Mouse (Mus musculus) brain, embryonic 18.5 days (tissue): ENCODE results near the gene Fam136a.
"Not testable (repeated sequence)": the region's sequence is repeated elsewhere in the genome, so short reads cannot be mapped to it uniquely, and the experiment has no call there.

Source experiments
- DNase-seq: peaks from one replicate; pipeline ENCODE4 v3.0.0-alpha.2; 2012; ENCODE audit warnings: low read depth, low spot score

Gene Fam136a

GRCm38 (mm10) chr6:86366853-86367249 is 1.4 kb downstream of the Fam136a start:
- DNase-seq, result no peak

DNA sequence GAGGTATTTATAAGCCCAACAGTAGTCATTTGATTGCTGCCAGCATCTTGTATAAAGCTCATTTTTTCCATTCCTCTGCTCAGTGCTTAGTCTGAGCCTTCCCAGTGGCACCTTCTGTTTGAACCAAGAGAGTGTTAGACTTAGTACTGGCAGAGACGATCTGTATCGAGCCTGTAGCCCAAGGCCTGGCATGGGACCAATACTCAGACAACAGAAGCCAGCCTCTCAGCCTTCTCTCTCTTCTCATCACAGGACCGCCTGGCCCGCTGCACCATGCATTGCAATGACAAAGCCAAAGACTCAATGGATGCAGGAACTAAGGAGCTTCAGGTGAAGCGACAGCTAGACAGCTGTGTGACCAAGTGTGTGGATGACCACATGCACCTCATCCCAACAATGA is 3.0 kb downstream of the Fam136a start:
- DNase-seq, result no peak

GRCm38 (mm10) chr6:86370093-86370713 is 4.8 kb downstream of the Fam136a start:
- no peak for DNase-seq

DNA sequence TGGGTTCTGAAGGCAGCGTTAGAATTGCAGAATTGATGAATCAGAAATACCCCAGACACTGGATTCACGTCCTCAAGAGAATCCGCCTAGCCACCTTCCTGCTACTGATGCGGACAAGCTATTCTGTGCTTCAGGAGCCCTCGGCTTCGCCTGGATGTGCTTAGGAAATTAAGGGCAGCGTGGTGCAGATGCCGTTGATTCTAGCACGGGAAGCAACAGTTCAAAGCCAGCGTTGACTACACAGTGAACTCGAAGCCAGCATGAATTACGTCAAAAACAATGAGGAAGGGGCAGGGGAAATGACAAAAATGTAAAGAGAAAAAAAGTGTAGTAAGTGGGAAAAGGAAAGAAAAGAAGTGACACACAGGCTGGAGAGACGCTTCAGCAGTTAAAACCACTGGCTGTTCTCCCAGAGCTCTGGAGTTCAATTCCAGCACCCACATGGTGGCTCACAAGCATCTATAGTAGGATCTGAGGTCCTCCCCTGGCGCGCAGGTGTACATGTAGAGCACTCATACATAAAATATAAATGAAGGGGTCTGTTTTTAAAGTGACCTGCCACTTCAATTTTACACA is 5.4 kb downstream of the Fam136a start, which contains the start of gene Snrpg:
Snrpg (plus strand) TSS at position 541 of the 576 bp plus-strand sequence.
- no peak for DNase-seq

DNA sequence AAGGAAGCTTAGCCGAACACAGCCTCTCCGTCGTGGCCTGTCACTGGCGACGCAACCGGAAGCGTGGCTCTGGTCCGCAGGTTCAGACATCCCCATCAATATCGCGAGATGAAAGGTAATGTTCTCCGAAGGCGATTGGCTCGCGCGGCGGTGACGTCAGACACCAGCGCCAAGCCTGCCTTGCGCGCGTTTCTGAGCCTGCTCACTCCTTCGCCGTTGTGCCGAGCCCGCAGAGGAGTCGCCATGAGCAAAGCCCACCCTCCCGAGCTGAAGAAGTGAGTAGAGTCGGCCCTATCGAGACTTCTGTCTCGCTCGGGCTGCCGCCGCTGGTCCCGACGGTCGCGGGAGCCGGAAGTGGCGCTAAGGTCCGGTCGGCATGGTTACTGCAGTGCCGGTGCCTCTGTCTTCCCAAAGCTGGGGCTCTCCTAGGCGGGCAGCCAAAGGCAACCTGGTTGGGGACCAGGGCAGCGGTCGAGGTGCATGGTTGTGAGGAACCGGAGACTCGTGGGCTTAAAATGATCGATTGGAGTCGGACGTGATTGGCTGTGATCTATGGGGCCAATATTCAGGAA is 6.0 kb downstream of the Fam136a start:
- DNase-seq, result peak; percentile 93

GRCm38 (mm10) chr6:86371950-86372516 is 6.6 kb downstream of the Fam136a start:
- DNase-seq, result no peak

GRCm38 (mm10) chr6:86373556-86373955 is 8.1 kb downstream of the Fam136a start:
- no peak for DNase-seq

GRCm38 (mm10) chr6:86378341-86378740 is 12.9 kb downstream of the Fam136a start:
- no peak for DNase-seq

GRCm38 (mm10) chr6:86380112-86380511 is 14.7 kb downstream of the Fam136a start:
- DNase-seq, result not testable (repeated sequence)

DNA sequence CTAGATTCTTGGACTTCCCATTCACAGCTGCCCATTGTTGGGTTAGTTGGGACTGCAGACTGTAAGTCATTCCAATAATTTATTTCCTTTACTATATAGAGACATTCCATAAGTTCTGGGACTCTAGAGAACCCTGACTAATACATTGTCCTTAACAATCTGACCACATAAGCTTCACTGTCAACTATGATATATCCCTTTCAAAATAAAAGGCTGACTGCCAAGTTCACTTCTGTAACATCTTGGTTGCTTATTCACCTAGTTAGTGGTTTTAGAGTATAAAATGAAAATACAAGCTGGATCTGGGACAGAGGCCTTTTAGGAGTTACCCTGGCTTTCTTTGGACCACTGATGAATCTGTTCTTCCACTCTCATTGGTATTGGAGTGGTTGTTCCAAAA is 17.1 kb downstream of the Fam136a start:
- no peak for DNase-seq

- DNase-seq, result no peak
Measured at GRCm38 (mm10) chr6:86383370-86383769, 17.9 kb downstream of the Fam136a start.

GRCm38 (mm10) chr6:86384692-86385091 is 19.2 kb downstream of the Fam136a start:
- DNase-seq, result no peak

DNA sequence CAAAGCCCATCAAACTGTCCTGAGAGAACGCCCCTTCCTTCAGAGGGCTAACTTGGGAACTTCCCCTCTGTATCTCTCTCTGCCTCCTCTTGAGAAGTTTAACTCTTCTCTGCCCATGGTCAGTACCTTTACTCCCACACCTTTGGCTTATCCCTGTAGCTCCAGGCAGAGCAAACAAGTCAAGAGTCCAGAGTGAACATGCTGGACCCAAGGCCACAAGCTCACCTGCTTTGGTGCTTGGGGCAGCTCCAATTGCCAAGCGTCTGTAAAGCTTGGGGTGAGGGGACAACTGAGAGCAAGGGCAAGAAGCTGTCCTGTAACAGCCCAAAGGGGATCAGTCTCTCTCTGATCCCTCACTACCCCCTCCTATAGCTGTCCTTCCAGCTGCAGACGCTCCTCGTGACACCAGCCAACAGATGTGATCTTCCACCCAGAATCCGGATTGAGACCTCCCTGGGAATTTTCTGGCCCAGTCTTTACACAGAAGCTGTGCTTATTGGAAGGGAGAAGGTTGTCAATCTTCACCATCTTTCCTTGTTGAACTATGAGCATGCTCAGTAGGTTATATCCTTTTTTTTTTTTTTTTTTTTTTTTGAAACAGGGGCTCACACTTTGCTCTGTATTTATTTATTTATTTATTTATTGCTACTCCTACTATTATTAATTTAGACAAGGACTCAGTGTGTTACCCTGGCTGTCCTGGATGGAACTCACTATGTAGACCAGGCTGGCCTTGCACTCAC is 20.1 kb downstream of the Fam136a start:
- no peak for DNase-seq

DNA sequence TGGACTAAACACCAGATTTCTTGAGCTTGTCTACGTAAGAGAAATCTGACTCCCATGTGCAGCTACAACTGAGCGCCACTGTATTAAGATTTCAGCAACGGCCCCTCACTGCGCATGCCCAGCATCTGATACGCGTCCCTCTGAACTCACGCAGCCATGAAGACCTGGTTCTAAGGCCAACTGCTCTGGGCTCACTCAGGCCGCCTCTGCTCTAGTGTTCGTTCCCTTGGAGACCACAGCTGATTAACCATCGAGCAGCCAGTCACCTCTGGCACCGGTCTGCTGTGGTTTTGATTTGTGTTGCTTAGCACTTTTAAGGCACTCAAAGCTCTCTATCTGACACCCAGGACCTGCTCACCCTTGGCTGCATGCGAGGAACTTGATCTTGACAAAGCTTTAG is 21.9 kb downstream of the Fam136a start:
- DNase-seq, result no peak

- DNase-seq, result no peak
Measured at GRCm38 (mm10) chr6:86388461-86388860, 23.0 kb downstream of the Fam136a start.

GRCm38 (mm10) chr6:86391326-86391725 is 25.9 kb downstream of the Fam136a start:
- DNase-seq, result no peak

- no peak for DNase-seq
Measured at GRCm38 (mm10) chr6:86393187-86393586, 27.7 kb downstream of the Fam136a start.

DNA sequence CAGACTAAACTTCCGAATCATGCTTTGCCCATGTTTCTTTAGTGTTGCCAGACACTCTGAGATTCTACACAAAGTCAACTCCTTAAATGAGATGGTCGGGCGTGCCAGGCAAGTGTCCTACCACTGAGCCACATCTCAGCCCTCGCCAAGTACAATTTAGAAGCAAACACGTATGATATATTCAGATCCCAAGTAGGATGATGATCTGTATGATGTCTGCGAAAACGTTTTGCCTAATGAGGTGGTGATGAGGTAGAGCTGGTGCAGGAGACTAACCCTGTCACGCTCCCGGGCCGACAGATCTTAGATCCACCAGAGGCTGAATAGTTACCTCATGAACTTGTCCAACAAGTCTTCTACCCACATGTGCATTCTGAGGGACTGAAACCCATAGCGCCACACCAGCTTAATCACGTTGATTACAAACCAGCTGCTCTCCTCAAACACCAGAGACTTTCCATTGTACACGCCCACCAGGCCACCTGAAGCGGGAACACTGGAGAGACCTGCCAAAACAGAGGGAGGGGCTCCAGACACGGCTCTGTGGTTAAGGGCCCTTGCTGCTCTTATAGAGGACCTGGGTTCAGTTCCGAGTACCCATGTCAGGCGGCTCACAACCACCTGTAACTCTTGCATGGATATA is 28.8 kb downstream of the Fam136a start:
- no peak for DNase-seq

DNA sequence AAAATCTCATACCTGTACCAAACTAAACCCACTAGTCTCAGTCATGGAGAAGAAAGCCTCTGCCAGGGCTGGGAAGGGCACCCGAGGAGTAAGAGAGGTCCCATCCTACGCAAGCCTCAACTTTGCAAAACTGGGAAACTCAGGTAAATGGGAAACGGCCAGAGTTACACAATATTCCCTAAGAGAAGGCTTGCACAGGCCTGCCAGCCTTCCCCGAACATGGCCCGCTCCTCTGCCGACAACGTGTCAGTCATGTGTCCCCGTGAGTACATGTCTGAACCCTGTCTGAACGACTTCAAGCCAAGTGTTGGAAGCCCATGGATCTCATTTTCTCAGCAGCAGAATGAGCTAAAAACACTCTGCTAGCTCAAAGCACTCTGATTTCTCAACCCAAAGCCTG is 29.6 kb downstream of the Fam136a start:
- no peak for DNase-seq

GRCm38 (mm10) chr6:86395969-86396368 is 30.5 kb downstream of the Fam136a start:
- DNase-seq, result no peak

GRCm38 (mm10) chr6:86396581-86397256 is 31.3 kb downstream of the Fam136a start, which contains the start of gene Pcyox1:
TSS of gene Pcyox1 (minus strand) at chr6:86397154.
- peak; percentile 72 for DNase-seq
